Mouse (Mus musculus) fat pad, adult 2 months (tissue): ENCODE data around the gene Ift122.

Experiments used
- DNase-seq: peaks from one replicate; pipeline ENCODE4 v3.0.0-alpha.2; 2011; ENCODE audit warnings: low read depth, low spot score; ENCODE audit errors: extremely low read depth

Gene Ift122

GRCm38 (mm10) chr6:115918615-115919014 lies 65.3 kb downstream of the Ift122 start:
- DNase-seq, result no peak

GRCm38 (mm10) chr6:115919876-115920275 lies 66.6 kb downstream of the Ift122 start:
- DNase-seq, result no peak

GRCm38 (mm10) chr6:115924829-115925228 lies 71.6 kb downstream of the Ift122 start:
- no peak for DNase-seq

- DNase-seq, result no peak
Observed at GRCm38 (mm10) chr6:115926416-115926815, 73.1 kb downstream of the Ift122 start.

GRCm38 (mm10) chr6:115927292-115928242 lies 74.3 kb downstream of the Ift122 start:
- no peak for DNase-seq

- DNase-seq, result no peak
Observed at GRCm38 (mm10) chr6:115930018-115930417, 76.7 kb downstream of the Ift122 start.

- no peak for DNase-seq
Observed at GRCm38 (mm10) chr6:115931639-115932038, 78.4 kb downstream of the Ift122 start, which contains the start of gene Rho. TSS of gene Rho (plus strand) at chr6:115931748.

- DNase-seq, result no peak
Observed at GRCm38 (mm10) chr6:115932391-115932790, 79.1 kb downstream of the Ift122 start.

- DNase-seq, result no peak
Observed at GRCm38 (mm10) chr6:115935544-115935943, 82.3 kb downstream of the Ift122 start.

- DNase-seq, result no peak
Observed at GRCm38 (mm10) chr6:115938011-115938410, 84.7 kb downstream of the Ift122 start.

- no peak for DNase-seq
Observed at GRCm38 (mm10) chr6:115938798-115939197, 85.5 kb downstream of the Ift122 start.

GRCm38 (mm10) chr6:115940603-115941002 lies 87.3 kb downstream of the Ift122 start:
- DNase-seq, result no peak

- no peak for DNase-seq
Observed at GRCm38 (mm10) chr6:115941128-115941527, 87.9 kb downstream of the Ift122 start.

GRCm38 (mm10) chr6:115943498-115944427 lies 90.5 kb downstream of the Ift122 start:
- DNase-seq, result no peak

- DNase-seq, result no peak
Observed at GRCm38 (mm10) chr6:115944638-115945037, 91.4 kb downstream of the Ift122 start, which contains the start of gene H1foo. TSS of gene H1foo (plus strand) at chr6:115944938.

GRCm38 (mm10) chr6:115945633-115946032 lies 92.4 kb downstream of the Ift122 start:
- no peak for DNase-seq

GRCm38 (mm10) chr6:115946389-115946788 lies 93.1 kb downstream of the Ift122 start:
- no peak for DNase-seq

GRCm38 (mm10) chr6:115954506-115955074 lies 101.3 kb downstream of the Ift122 start:
- DNase-seq, result no peak

GRCm38 (mm10) chr6:115955169-115955568 lies 101.9 kb downstream of the Ift122 start:
- no peak for DNase-seq

- no peak for DNase-seq
Observed at GRCm38 (mm10) chr6:115955664-115956063, 102.4 kb downstream of the Ift122 start.

GRCm38 (mm10) chr6:115956418-115956921 lies 103.2 kb downstream of the Ift122 start:
- no peak for DNase-seq
